Mouse (Mus musculus) CH12.LX (cell line): Measurements from ENCODE around the gene Cep135. TPM values are rescaled to one million over a fixed set of nuclear protein-coding genes. Genes with fewer than 3 reads are reported as not detected.

Source experiments
- DNase-seq: peaks from one replicate; pipeline ENCODE4 v3.0.0-alpha.2; 2013; ENCODE audit errors: extremely low read depth
- H3K27ac ChIP-seq: 2 replicates; pipeline ENCODE4 v1.5.1; 2012; ENCODE audit warnings: low read depth, mild to moderate bottlenecking, control low read depth, moderate library complexity; ENCODE audit not compliant: insufficient read depth
- H3K27me3 ChIP-seq: replicated peaks from 2 replicates; pipeline ENCODE3; 2012; ENCODE audit warnings: inconsistent platforms
- H3K36me3 ChIP-seq, 2 experiments: replicated peaks in 1 of 2; 2 replicates each; pipeline versions ENCODE3 to v1.6.1; 2012; ENCODE audit warnings: inconsistent platforms in 1 of 2, low read length in 1 of 2, mild to moderate bottlenecking in 1 of 2, mixed read lengths in 1 of 2, moderate library complexity in 1 of 2; ENCODE audit not compliant: control insufficient read depth in 1 of 2, insufficient read depth in 1 of 2
- H3K4me1 ChIP-seq, 2 experiments: 2 replicates each; pipeline ENCODE4 v1.6.1; 2012; ENCODE audit warnings: inconsistent platforms in 1 of 2, moderate library complexity in 1 of 2; ENCODE audit not compliant: insufficient read depth in 2 of 2, control insufficient read depth in 1 of 2
- H3K4me2 ChIP-seq: 2 replicates; pipeline ENCODE4 v1.6.1; 2012; ENCODE audit warnings: low read depth, mild to moderate bottlenecking, control low read depth; ENCODE audit not compliant: poor library complexity, insufficient read depth, severe bottlenecking
- H3K4me3 ChIP-seq, 3 experiments: fragments of 150-350 bp in 1 of 3; sonication (generic) in 1 of 3; replicated peaks in 1 of 3; 2 replicates each; pipeline versions ENCODE3 to v1.5.1; 2011 to 2012; ENCODE audit warnings: low read depth in 2 of 3, low read length in 2 of 3, mild to moderate bottlenecking in 2 of 3, moderate library complexity in 2 of 3, control low read depth in 1 of 3, improper control_type of control experiment in 1 of 3, inconsistent platforms in 1 of 3, mixed read lengths in 1 of 3; ENCODE audit not compliant: poor library complexity in 1 of 3
- H3K79me2 ChIP-seq: replicated peaks from 2 replicates; pipeline ENCODE4 v1.6.1; 2012; ENCODE audit warnings: mild to moderate bottlenecking, moderate library complexity; ENCODE audit not compliant: control insufficient read depth, poor library complexity, insufficient read depth, severe bottlenecking; ENCODE audit errors: extremely low read depth
- H3K9ac ChIP-seq: 2 replicates; pipeline ENCODE4 v1.6.1; 2012; ENCODE audit warnings: low read depth, mild to moderate bottlenecking, control low read depth, moderate library complexity; ENCODE audit not compliant: insufficient read depth
- H3K9me3 ChIP-seq: replicated peaks from 2 replicates; pipeline ENCODE3; 2012; ENCODE audit warnings: low read length, inconsistent platforms, mixed read lengths
- CHD2 ChIP-seq: IDR thresholded peaks from 2 replicates; pipeline ENCODE4 v1.6.1; 2011; ENCODE audit warnings: low read length, improper control_type of control experiment
- ETS1 ChIP-seq: conservative IDR thresholded peaks from 2 replicates; pipeline ENCODE4 v1.6.1; 2012; ENCODE audit warnings: low read depth, mild to moderate bottlenecking, inconsistent platforms, low read length, improper control_type of control experiment, moderate library complexity
- GABPA ChIP-seq: IDR thresholded peaks from 2 replicates; pipeline ENCODE4 v1.6.1; 2012; ENCODE audit warnings: low read depth, low read length, improper control_type of control experiment, inconsistent platforms; ENCODE audit not compliant: insufficient replicate concordance
- HCFC1 ChIP-seq: IDR thresholded peaks from 2 replicates; pipeline ENCODE4 v1.6.1; 2012; ENCODE audit warnings: low read depth, mild to moderate bottlenecking, inconsistent platforms, low read length, improper control_type of control experiment
- JUND ChIP-seq: conservative IDR thresholded peaks from 2 replicates; pipeline ENCODE4 v1.6.1; 2011; ENCODE audit warnings: low read depth, low read length, improper control_type of control experiment
- KAT2A ChIP-seq: IDR thresholded peaks from 2 replicates; pipeline ENCODE4 v1.6.1; 2012; ENCODE audit warnings: low read length, improper control_type of control experiment, inconsistent platforms; ENCODE audit not compliant: insufficient replicate concordance
- MXI1 ChIP-seq: IDR thresholded peaks from 2 replicates; pipeline ENCODE4 v1.6.1; 2011; ENCODE audit warnings: mild to moderate bottlenecking, low read depth, low read length, improper control_type of control experiment
- MYC ChIP-seq: IDR thresholded peaks from 2 replicates; pipeline ENCODE4 v1.6.1; 2011; ENCODE audit warnings: low read depth, mild to moderate bottlenecking, improper control_type of control experiment, low read length
- NELFE ChIP-seq: IDR thresholded peaks from 2 replicates; pipeline ENCODE4 v1.6.1; 2011; ENCODE audit warnings: low read depth, low read length, improper control_type of control experiment
- RCOR1 ChIP-seq: conservative IDR thresholded peaks from 2 replicates; pipeline ENCODE4 v1.6.1; 2012; ENCODE audit warnings: low read depth, mild to moderate bottlenecking, inconsistent platforms, low read length, improper control_type of control experiment
- SIN3A ChIP-seq: IDR thresholded peaks from 2 replicates; pipeline ENCODE4 v1.6.1; 2012; ENCODE audit warnings: low read length, improper control_type of control experiment, inconsistent platforms
- SMC3 ChIP-seq: IDR thresholded peaks from 2 replicates; pipeline ENCODE4 v1.6.1; 2011; ENCODE audit warnings: low read depth, low read length, improper control_type of control experiment
- USF1 ChIP-seq: IDR thresholded peaks from 2 replicates; pipeline ENCODE4 v1.6.1; 2014; ENCODE audit warnings: low read depth, mild to moderate bottlenecking, inconsistent platforms, low read length, improper control_type of control experiment
- ZC3H11A ChIP-seq: IDR thresholded peaks from 2 replicates; pipeline ENCODE4 v1.6.1; 2012; ENCODE audit warnings: low read depth, mild to moderate bottlenecking, inconsistent platforms, low read length, improper control_type of control experiment
- ZMIZ1 ChIP-seq: IDR thresholded peaks from 2 replicates; pipeline ENCODE4 v1.6.1; 2012; ENCODE audit warnings: low read depth, mild to moderate bottlenecking, inconsistent platforms, low read length, improper control_type of control experiment
- ZNF384 ChIP-seq: IDR thresholded peaks from 2 replicates; pipeline ENCODE4 v1.6.1; 2012; ENCODE audit warnings: low read depth, low read length, improper control_type of control experiment, inconsistent platforms
- dilution Hi-C: fragments of 300-500 bp; cut with MboI; formaldehyde crosslinking; loops from 2 replicates; pipeline ENCODE4 v1.14.3; 2020; ENCODE audit warnings: low sequenced_read_pairs; ENCODE audit not compliant: extremely low pct_unique_long_range_greater_than_20kb, extremely low pct_ligation_motif_present
- in situ Hi-C: fragments of 300-500 bp; cut with MboI; formaldehyde crosslinking; loops from 3 replicates; pipeline ENCODE4 v1.14.3; 2019; ENCODE audit warnings: low sequenced_read_pairs, low pct_ligation_motif_present, low pct_unique_long_range_greater_than_20kb, mixed read lengths
- polyA plus RNA-seq: library from polyadenylated mRNA; unstranded; fragments of >175 nt; gene quantifications from 2 replicates; pipeline ENCODE4 v1.2.1, GENCODE M21; 2012; ENCODE audit warnings: low read depth; ENCODE audit not compliant: insufficient read length
- total RNA-seq, 2 experiments: library from RNA; depleted of rRNA; stranded (reverse); fragments of 300-350 nt in 1 of 2; fragments of >200 nt in 1 of 2; gene quantifications; 2 replicates each; pipeline ENCODE4 v1.2.3; 2012 to 2014

Cep135 gene
- total and polyA plus RNA-seq, 3 experiments = 8.0 to 12.1 (median 11.7) TPM

GRCm38 (mm10) chr5:76543200-76543599, 45.3 kb upstream of the Cep135 start:
- peaks cover 55 to 79% of the 10 kb centered on the region in 2 experiments for H3K36me3 ChIP-seq
- no peaks in the 10 kb centered on the region; the same call in 1 of the 2 replicates for H3K79me2 ChIP-seq
- no peak for DNase-seq
- no peak overlapping the region for H3K4me2 ChIP-seq
- H3K4me3 ChIP-seq = no peak overlapping the region
- H3K9me3 ChIP-seq = no peaks in the 10 kb centered on the region
- H3K9ac ChIP-seq = no peak overlapping the region
- in situ Hi-C loops (no loop called here), dilution Hi-C loops (no loop called here)
- no peak overlapping the region for H3K27ac ChIP-seq
- H3K27me3 ChIP-seq = no peaks in the 10 kb centered on the region
- H3K4me1 ChIP-seq = no peaks in the 10 kb centered on the region
- TF ChIP-seq SMC3 = no peak
- no peak for TF ChIP-seq ZC3H11A
- no peak for TF ChIP-seq USF1
- no peak for TF ChIP-seq SIN3A
- no peak for TF ChIP-seq ETS1
- no peak for TF ChIP-seq ZNF384
- no peak for TF ChIP-seq KAT2A
- TF ChIP-seq CHD2 = no peak

- Histone ChIP-seq H3K4me1 (no peaks in the 10 kb centered on the region), H3K36me3 (peaks cover 33 to 68% of the 10 kb centered on the region in 2 experiments), H3K4me3 (no peak overlapping the region), H3K27ac (no peak overlapping the region), H3K79me2 (no peaks in the 10 kb centered on the region), H3K9ac (no peak overlapping the region), H3K27me3 (no peaks in the 10 kb centered on the region), H3K9me3 (no peaks in the 10 kb centered on the region), H3K4me2 (no peak overlapping the region)
- no peak for DNase-seq
- dilution Hi-C loops (no loop called here), in situ Hi-C loops (no loop called here)
- no peak for TF ChIP-seq MYC
- no peak for TF ChIP-seq GABPA
- TF ChIP-seq HCFC1 = no peak
- TF ChIP-seq RCOR1 = no peak
- no peak for TF ChIP-seq ZMIZ1
- no peak for TF ChIP-seq SIN3A
- no peak for TF ChIP-seq MXI1
- no peak for TF ChIP-seq USF1
- no peak for TF ChIP-seq NELFE
- no peak for TF ChIP-seq SMC3
- no peak for TF ChIP-seq JUND
These were observed 38.1 kb upstream of the Cep135 start for GRCm38 (mm10) chr5:76550426-76550825.
